Mouse (Mus musculus) lung, postnatal 0 days (tissue): ENCODE data around the gene Mefv.

ENCODE experiments used
- CTCF ChIP-seq: IDR thresholded peaks from 2 replicates; pipeline ENCODE4 v1.5.1; 2016; ENCODE audit warnings: antibody characterized with exemption, mild to moderate bottlenecking
- EP300 ChIP-seq: IDR thresholded peaks from 2 replicates; pipeline ENCODE4 v1.6.1; 2016; ENCODE audit warnings: antibody characterized with exemption, mild to moderate bottlenecking, control low read depth

GRCm38 (mm10) chr16:3733198-3733732 lies 15.4 kb upstream of the Mefv start:
- TF ChIP-seq CTCF = no peak
- TF ChIP-seq EP300 = no peak
